Mouse (Mus musculus): Measurements from ENCODE around the gene Slc34a3.

GRCm38 (mm10) chr2:25241438-25241775 is 7.2 kb upstream of the Slc34a3 start:
- TF ChIP-seq CTCF (IDR thresholded peaks at IDR 0.05; ENCODE audit: extremely low read depth, insufficient read depth, insufficient read length, insufficient replicate concordance) (no peak), POLR2A (IDR thresholded peaks at IDR 0.05; ENCODE audit: low read depth, low read length) (no peak)
